Mouse (Mus musculus): ENCODE results near the gene Ercc8.

GRCm38 (mm10) chr13:108124096-108124495, 34.4 kb upstream of the Ercc8 start:
- TF ChIP-seq POLR2A (IDR thresholded peaks at IDR 0.05; ENCODE audit: borderline replicate concordance, extremely low read depth, insufficient read depth, insufficient read length, poor library complexity, severe bottlenecking) = no peak
- TF ChIP-seq CTCF (IDR thresholded peaks at IDR 0.05; ENCODE audit: borderline replicate concordance, extremely low read depth, insufficient read depth, insufficient read length) = no peak

Data from brain, embryonic 14.5 days (tissue).